Mouse (Mus musculus) liver, adult 2 months (tissue): ENCODE measurements around the gene Ptgdr2.

Experiments
- CTCF ChIP-seq: fragments of 200-500 bp; IDR thresholded peaks from 2 replicates; pipeline ENCODE4 v1.5.1; 2011; ENCODE audit warnings: low read depth, low read length, control low read depth
- POLR2A ChIP-seq: fragments of 200-500 bp; IDR thresholded peaks from 2 replicates; pipeline ENCODE4 v1.6.1; 2011; ENCODE audit warnings: low read length, control low read depth; ENCODE audit not compliant: insufficient read depth; ENCODE audit errors: extremely low read depth

- TF ChIP-seq CTCF = peak; percentile 62
- TF ChIP-seq POLR2A = no peak
Measured at GRCm38 (mm10) chr19:10959085-10959977, 22.4 kb downstream of the Ptgdr2 start.
